Mouse (Mus musculus): Measurements from ENCODE around the gene Sar1b.

- TF ChIP-seq CTCF (IDR thresholded peaks at IDR 0.05; ENCODE audit: low read depth, low read length) (no peak), GATA1 (IDR thresholded peaks at IDR 0.05; ENCODE audit: borderline replicate concordance, low read length) (no peak), TAL1 (conservative IDR thresholded peaks at IDR 0.05; ENCODE audit: low read depth, low read length) (no peak), POLR2AphosphoS5 (IDR thresholded peaks at IDR 0.05; ENCODE audit: insufficient replicate concordance, low read depth, low read length) (no peak)
These were observed 72.1 kb downstream of the Sar1b start for GRCm38 (mm10) chr11:51835598-51835997.
